ENCODE assay signal across 12 mouse cellular contexts in genomic region chr19:43610341-43610848, GRCm38 (mm10). TPM values are rescaled to one million over a fixed set of nuclear protein-coding genes. Genes with fewer than 3 reads are reported as not detected.
A peak's percentile ranks its signal among the peaks of the same experiment; 100 is the strongest.
DNase-seq lines count a peak whose midpoint lies in the region; ATAC-seq lines count a peak whose summit lies in the region.
"Had no signal": no experiment of that assay in that cellular context is flagged by ENCODE, and none has a peak within 500 bp of the region (broad histone marks: within the 10 kb centered on the region; RNA-seq: fewer than 3 reads in every experiment).

No protein-coding gene starts in this region.

- no peak for ATAC-seq in lung, embryonic 15.5 days (ENCODE audit: borderline replicate concordance, extremely low read depth, low FRiP score, low TSS enrichment)
- ATAC-seq in intestine, embryonic 14.5 days (replicated peaks; ENCODE audit: low FRiP score, low TSS enrichment, low read depth) = no peak

- H3K4me3 ChIP-seq in lung, embryonic 15.5 days = 0 out of 2 replicates have a peak overlapping the region, but pooled peaks have one; percentile 6
- peak overlapping the region; percentile 67 for H3K4me3 ChIP-seq in intestine, embryonic 14.5 days (ENCODE audit: low read depth, low read length)
- H3K4me3 ChIP-seq: neural tube, embryonic 12.5 days had no signal

- peaks cover 23% of the 10 kb centered on the region for H3K4me1 ChIP-seq in lung, embryonic 15.5 days
- peaks cover 12% of the 10 kb centered on the region for H3K4me1 ChIP-seq in intestine, embryonic 14.5 days (replicated peaks; ENCODE audit: control insufficient read depth, insufficient read depth, low read length)

- WGBS in lung, embryonic 15.5 days = 2% methylated on average over 32 of the region's 32 CpGs
- under 1% methylated on average over 32 of the region's 32 CpGs for WGBS in intestine, embryonic 14.5 days

- H3K27ac ChIP-seq in lung, embryonic 15.5 days = no peak overlapping the region
- peak overlapping the region; percentile 83 for H3K27ac ChIP-seq in intestine, embryonic 14.5 days (ENCODE audit: low read depth)
- H3K27ac ChIP-seq: neural tube, embryonic 12.5 days had no signal

- DNase-seq in embryo, embryonic 10 days (ENCODE audit: low spot score) = peak; percentile 62
- no peak for DNase-seq in embryo, embryonic 10.5 days (ENCODE audit: low spot score)
- DNase-seq in lung, postnatal 25 days (ENCODE audit: low spot score) = no peak
- DNase-seq in intestine, embryonic 14.5 days (ENCODE audit: low spot score) = no peak
- peak; percentile 45 for DNase-seq in splenic B cell, adult 2 months (ENCODE audit: low read depth, low spot score)
- no peak for DNase-seq in cerebellum, postnatal 4 days (ENCODE audit: low spot score in 2 of 2)
- no peak for DNase-seq in adrenal gland, adult 8-10 months
- DNase-seq: heart, postnatal 14 days; layer of hippocampus, postnatal 36 days; lung, adult 2 months had no signal

- H3K9ac ChIP-seq in lung, embryonic 15.5 days = no peak overlapping the region
- H3K9ac ChIP-seq in intestine, embryonic 14.5 days (ENCODE audit: low read length) = peak overlapping the region; percentile 63
- H3K9ac ChIP-seq: neural tube, embryonic 12.5 days had no signal

- H3K36me3 ChIP-seq in lung, embryonic 15.5 days = no peaks in the 10 kb centered on the region
- peaks cover 6% of the 10 kb centered on the region; the same call in 1 of the 2 replicates for H3K36me3 ChIP-seq in intestine, embryonic 14.5 days (ENCODE audit: control insufficient read depth, insufficient read depth, low read length)
- H3K36me3 ChIP-seq in splenic B cell, adult 2 months (ENCODE audit: control insufficient read depth, insufficient read depth, low read length, poor library complexity, severe bottlenecking) = no peaks in the 10 kb centered on the region
- H3K36me3 ChIP-seq: neural tube, embryonic 12.5 days had no signal

- H3K4me2 ChIP-seq in lung, embryonic 15.5 days = no peak overlapping the region
- H3K4me2 ChIP-seq in intestine, embryonic 14.5 days (ENCODE audit: low read length) = peak overlapping the region; percentile 71
- H3K4me2 ChIP-seq: neural tube, embryonic 12.5 days had no signal

- no peaks in the 10 kb centered on the region for H3K9me3 ChIP-seq in lung, embryonic 15.5 days
- H3K9me3 ChIP-seq in intestine, embryonic 14.5 days (ENCODE audit: control insufficient read depth, low read length) = no peaks in the 10 kb centered on the region
- H3K9me3 ChIP-seq: neural tube, embryonic 12.5 days had no signal

- H3K27me3 ChIP-seq in lung, embryonic 15.5 days = peaks cover 98% of the 10 kb centered on the region
- H3K27me3 ChIP-seq in intestine, embryonic 14.5 days (replicated peaks; ENCODE audit: control insufficient read depth, insufficient read depth, low read length) = peaks cover 61% of the 10 kb centered on the region
- peaks cover 2% of the 10 kb centered on the region; the same call in 1 of the 2 replicates for H3K27me3 ChIP-seq in splenic B cell, adult 2 months (ENCODE audit: control insufficient read depth, insufficient read depth, low read length, poor library complexity, severe bottlenecking)

RNA-seq across cellular contexts. Expression of gene Nkx2-3, which starts 1.7 kb away (rescaled TPM):
- 0.08 TPM in 1 of 2 replicates, not detected in the other for polyA plus RNA-seq in lung, embryonic 15.5 days (2015; fragmentation: Nextera tagmentation; extraction: Ambion mirVana)
- polyA plus RNA-seq in intestine, embryonic 14.5 days (2014; fragmentation: Nextera tagmentation; extraction: Ambion mirVana) = 82.3 and 83.9 TPM in 2 replicates
- total RNA-seq in adrenal gland, adult 8-10 months (2022) = not detected
- total RNA-seq: heart, postnatal 14 days; layer of hippocampus, postnatal 36 days had no signal
- polyA plus RNA-seq: lung, adult 2 months; neural tube, embryonic 12.5 days had no signal

Comparison
In these comparisons a context has a peak if more than half of its experiments do, and no peak if none do; other contexts are left out.
1. DNase-seq: peak in embryo, embryonic 10 days (single experiment) and splenic B cell, adult 2 months (single experiment); none in embryo, embryonic 10.5 days (single experiment), lung, postnatal 25 days (single experiment), intestine, embryonic 14.5 days (single experiment), cerebellum, postnatal 4 days (0 of 2) and adrenal gland, adult 8-10 months (single experiment).
2. RNA of gene Nkx2-3, which starts 1.7 kb away (polyA plus RNA-seq): 82.3 to 83.9 TPM in intestine, embryonic 14.5 days; 0.08 TPM in lung, embryonic 15.5 days; every median in the first group is over 10 times any median in the second.